Mouse (Mus musculus): ENCODE data around the gene Srp14.
A peak's percentile ranks its signal among the peaks of the same experiment; 100 is the strongest.

Srp14 gene

DNA sequence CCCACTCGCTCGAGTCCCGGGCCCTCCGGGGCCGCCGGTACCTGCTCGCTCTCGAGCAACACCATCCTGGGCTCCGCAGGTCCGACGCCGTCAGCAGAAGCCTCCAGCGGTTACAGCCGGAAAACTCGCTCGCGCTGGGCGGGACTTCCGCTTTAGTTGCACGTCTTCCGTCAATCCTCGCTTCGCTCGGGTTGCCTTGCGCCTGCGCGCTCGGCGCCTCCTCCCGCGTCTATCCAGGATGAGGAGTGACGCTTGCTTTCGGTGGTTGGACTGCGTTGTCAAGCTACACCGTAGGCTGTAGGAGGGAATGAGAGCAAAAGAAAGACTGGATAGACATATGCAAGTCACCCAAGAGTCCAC is at the start of gene Srp14:
Gene Srp14 (minus strand): TSS at position 162 of the 360 bp plus-strand sequence.
- Histone ChIP-seq H3K27me3 (ENCODE audit: control insufficient read depth, insufficient read depth, low read length, poor library complexity, severe bottlenecking) (no peaks in the 10 kb centered on the region), H3K36me3 (ENCODE audit: control insufficient read depth, insufficient read depth, low read length, poor library complexity, severe bottlenecking) (no peaks in the 10 kb centered on the region; the same call in none of the 2 replicates)
- peak; percentile 96 for DNase-seq (ENCODE audit: low read depth, low spot score)

DNA sequence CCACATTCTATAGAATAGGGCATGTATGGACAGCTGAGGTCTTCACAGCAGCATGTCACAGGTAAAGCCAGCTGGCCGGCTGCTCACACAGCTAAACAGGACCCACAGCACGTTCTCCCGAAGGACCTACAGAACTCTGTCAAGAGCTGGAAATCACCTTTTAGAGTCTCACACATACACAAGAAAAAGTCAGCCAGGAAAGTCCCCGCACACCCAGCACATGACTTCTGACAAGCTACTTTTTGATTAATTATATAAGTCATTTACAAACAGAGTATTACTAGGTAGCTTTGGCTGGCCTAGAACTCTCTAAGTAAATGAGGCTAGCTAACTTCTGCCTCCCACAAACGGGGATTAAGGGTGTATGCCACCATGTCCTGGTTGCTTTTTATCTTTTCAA is 47.0 kb upstream of the Srp14 start:
- H3K27me3 ChIP-seq (ENCODE audit: control insufficient read depth, insufficient read depth, low read length, poor library complexity, severe bottlenecking): no peaks in the 10 kb centered on the region
- DNase-seq (ENCODE audit: low read depth, low spot score): peak; percentile 27
- H3K36me3 ChIP-seq (ENCODE audit: control insufficient read depth, insufficient read depth, low read length, poor library complexity, severe bottlenecking): peaks cover 2% of the 10 kb centered on the region; the same call in 1 of the 2 replicates

DNA sequence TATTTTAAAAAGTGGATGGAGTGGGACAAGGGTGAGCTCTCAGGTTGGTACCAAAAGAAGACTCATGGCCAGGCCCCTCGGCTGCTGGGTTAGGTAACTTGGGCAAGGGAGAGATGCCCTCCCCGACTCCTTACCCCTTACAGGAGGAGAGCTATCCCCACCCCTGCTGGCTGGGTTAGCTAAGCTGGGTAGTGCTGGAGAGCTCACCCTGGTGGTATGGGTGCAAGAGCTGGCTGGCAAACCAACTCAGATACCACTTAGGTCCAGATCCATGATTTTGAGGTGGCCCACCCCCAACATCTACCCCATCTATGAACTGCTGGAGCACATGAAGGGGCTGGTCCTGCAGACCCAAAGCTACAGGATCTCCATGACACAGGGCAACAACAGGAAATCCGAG is 45.3 kb upstream of the Srp14 start:
- H3K27me3 ChIP-seq (ENCODE audit: control insufficient read depth, insufficient read depth, low read length, poor library complexity, severe bottlenecking): no peaks in the 10 kb centered on the region
- DNase-seq (ENCODE audit: low read depth, low spot score): no peak

DNA sequence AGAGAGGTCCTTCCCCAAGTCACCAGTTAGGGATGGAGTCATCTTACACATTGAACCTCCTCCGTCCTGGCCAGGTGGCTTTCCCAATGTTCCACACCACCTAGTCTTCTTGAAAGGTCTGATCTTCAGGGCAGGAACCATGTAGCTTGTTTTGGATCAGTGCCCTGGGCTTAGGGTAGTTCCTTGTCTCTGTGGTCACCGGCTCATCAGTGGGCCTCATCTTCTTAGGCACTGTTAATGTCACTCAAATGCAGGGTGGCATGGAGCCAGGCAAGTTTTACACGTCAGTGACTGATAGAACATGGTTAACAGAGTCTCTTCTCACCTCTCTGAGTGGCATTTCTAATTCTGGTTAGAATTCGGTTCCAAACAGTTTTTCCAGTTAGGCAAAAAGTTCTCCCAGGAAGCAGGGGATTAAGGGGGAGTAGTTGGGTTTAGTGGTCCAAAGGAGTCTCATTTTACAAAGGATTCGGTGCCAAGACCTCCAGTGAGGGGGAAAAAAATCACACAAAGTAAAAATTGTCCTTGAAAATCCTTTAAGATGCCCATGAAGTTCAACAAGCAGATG is 43.7 kb upstream of the Srp14 start:
- DNase-seq (ENCODE audit: low read depth, low spot score): no peak
- no peaks in the 10 kb centered on the region for H3K36me3 ChIP-seq (ENCODE audit: control insufficient read depth, insufficient read depth, low read length, poor library complexity, severe bottlenecking)
- H3K27me3 ChIP-seq (ENCODE audit: control insufficient read depth, insufficient read depth, low read length, poor library complexity, severe bottlenecking): no peaks in the 10 kb centered on the region

More for the DNA sequence above, 45.3 kb upstream of the Srp14 start:
- H3K36me3 ChIP-seq (ENCODE audit: control insufficient read depth, insufficient read depth, low read length, poor library complexity, severe bottlenecking): no peaks in the 10 kb centered on the region

DNA sequence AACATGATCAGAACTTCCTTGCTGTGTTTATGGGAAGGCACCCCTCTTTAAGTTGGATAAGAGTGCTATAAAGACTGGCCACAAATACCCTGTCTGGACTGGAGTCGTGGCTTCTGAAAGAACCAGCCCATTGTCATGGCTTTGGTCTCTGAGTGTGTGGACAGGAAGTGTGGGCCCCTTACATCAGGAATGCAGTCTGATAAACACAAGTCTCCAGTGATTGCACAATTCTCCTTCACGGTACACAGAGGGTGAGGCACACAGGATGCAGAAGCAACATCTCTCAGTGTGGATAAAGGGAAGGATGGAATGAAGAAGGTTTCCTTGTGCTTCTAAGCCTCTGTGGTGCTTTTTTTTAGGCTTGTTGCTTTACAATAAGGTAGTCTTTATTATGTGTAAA is 42.8 kb upstream of the Srp14 start:
- DNase-seq (ENCODE audit: low read depth, low spot score): no peak
- no peaks in the 10 kb centered on the region for H3K27me3 ChIP-seq (ENCODE audit: control insufficient read depth, insufficient read depth, low read length, poor library complexity, severe bottlenecking)

DNA sequence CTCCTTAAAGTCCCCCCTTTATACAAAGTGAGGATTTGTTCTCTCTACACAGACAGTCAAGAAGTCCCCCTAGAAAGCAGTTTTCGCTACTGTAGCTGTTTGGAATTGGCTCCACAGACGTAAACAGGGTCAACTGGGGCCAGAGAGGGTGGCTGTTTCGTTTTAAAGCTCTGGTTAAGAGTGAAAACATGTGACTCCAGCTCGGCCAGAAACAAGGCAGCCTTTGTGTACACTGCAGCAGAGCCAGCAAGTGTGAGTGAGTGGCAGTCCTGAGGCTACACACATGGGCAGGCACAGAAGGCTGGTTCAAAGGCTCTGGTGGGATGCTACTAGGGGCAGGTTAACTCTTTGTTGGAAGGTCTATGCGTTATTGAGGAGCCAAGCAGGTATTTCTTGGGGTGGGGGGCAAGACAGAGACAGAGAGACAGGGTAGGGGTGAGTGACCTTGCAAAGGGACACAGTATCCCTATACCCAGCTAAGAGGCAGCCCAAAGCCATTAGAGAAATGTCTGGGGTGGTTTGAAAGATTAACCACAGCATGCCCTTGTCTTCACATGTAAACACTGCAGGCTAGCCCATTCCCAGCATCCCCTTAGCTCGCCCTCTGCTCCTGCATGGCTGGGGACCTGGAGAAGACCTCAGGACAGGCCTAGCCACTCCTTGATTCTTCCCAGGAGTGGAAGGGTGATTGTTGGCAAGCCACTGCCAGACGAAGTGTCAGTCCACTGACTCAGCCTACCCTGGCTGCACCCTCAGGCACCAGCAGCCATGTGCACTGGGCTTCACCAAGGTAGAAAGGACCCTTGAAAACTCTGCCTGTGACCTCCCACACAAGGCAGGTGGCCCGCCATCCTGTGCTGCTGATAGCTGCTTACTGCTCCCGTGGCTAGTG is 40.8 kb upstream of the Srp14 start:
- Histone ChIP-seq H3K36me3 (ENCODE audit: control insufficient read depth, insufficient read depth, low read length, poor library complexity, severe bottlenecking) (no peaks in the 10 kb centered on the region), H3K27me3 (ENCODE audit: control insufficient read depth, insufficient read depth, low read length, poor library complexity, severe bottlenecking) (no peaks in the 10 kb centered on the region)
- DNase-seq (ENCODE audit: low read depth, low spot score): peak; percentile 20

More for the DNA sequence above, 42.8 kb upstream of the Srp14 start:
- no peaks in the 10 kb centered on the region for H3K36me3 ChIP-seq (ENCODE audit: control insufficient read depth, insufficient read depth, low read length, poor library complexity, severe bottlenecking)

DNA sequence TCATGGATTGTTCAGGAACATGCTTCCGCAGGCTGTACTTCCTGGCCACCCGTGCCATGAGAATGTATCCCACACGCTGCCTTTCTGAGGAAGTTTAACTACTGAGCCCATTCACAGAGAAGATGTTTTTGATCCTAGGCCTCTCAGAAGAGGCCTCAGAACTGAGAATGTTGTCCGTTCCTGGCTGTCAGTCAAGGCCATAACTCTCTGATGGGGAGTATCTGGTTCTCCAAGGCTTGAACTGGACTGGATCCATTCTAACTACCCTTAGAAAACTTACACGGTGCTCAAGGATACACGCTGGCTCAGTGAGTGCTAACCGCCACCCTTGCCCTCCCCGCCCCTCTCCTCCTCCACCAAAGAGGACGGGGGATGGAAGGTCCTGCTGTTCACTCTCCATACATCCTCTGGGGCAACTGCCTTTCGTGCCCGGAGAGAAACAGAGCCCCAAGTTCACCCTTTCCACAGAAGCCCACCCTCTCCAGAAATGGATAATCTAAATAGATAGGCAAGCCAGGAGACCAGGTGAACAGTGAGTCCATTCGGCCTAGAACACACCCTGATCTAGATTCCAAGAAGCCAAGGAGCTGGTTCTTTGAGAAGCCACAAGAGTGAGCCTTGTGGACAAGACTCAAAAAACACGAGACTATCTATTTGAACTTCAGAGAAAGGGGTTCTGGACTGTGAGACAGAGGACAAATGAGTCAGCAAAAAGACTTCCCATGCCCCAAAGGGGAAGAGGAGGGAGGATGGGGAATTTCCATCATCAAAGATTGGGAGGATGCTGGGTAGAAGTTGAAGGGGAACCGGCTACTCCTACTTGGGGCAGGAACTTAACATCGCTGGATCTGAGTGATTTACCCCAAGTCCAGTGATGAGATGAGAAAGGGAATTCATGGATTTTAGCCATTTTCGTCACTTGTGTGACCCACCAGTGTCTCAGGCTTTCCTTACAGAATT is 33.2 kb upstream of the Srp14 start:
- Histone ChIP-seq H3K27me3 (ENCODE audit: control insufficient read depth, insufficient read depth, low read length, poor library complexity, severe bottlenecking) (no peaks in the 10 kb centered on the region), H3K36me3 (ENCODE audit: control insufficient read depth, insufficient read depth, low read length, poor library complexity, severe bottlenecking) (no peaks in the 10 kb centered on the region)
- DNase-seq (ENCODE audit: low read depth, low spot score): no peak

DNA sequence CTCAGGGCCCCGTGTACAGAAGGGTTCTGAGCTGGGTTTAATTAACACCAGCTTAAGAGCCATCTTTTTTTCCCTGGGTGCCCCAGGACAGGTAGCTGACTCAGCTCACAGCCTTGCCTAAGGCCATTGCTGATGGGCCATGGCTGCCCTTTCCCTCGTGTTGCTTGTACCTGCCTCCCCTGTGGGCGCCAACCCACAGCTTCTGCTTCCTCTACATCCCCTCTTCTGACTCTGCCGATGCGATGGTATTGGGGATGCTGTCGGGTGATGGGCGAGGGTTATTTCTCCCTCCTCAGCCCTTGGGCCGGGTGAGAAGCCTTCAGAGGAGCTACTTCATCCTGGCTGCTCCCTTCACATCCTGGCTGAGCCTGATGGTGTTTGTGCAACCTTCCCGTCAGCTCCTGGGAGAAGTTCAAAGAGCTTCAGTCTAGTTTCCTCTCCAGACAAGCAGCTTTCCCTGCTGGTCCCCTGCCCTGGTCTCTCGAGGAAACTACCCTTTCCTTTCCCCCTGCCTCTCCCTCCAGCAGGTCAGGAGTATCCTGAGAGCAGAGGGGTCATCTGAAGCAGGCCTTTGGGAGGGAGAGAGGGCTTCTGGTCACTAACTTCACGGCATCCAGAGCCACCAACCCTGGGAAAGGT is 32.4 kb upstream of the Srp14 start:
- Histone ChIP-seq H3K27me3 (ENCODE audit: control insufficient read depth, insufficient read depth, low read length, poor library complexity, severe bottlenecking) (no peaks in the 10 kb centered on the region), H3K36me3 (ENCODE audit: control insufficient read depth, insufficient read depth, low read length, poor library complexity, severe bottlenecking) (no peaks in the 10 kb centered on the region)
- no peak for DNase-seq (ENCODE audit: low read depth, low spot score)

DNA sequence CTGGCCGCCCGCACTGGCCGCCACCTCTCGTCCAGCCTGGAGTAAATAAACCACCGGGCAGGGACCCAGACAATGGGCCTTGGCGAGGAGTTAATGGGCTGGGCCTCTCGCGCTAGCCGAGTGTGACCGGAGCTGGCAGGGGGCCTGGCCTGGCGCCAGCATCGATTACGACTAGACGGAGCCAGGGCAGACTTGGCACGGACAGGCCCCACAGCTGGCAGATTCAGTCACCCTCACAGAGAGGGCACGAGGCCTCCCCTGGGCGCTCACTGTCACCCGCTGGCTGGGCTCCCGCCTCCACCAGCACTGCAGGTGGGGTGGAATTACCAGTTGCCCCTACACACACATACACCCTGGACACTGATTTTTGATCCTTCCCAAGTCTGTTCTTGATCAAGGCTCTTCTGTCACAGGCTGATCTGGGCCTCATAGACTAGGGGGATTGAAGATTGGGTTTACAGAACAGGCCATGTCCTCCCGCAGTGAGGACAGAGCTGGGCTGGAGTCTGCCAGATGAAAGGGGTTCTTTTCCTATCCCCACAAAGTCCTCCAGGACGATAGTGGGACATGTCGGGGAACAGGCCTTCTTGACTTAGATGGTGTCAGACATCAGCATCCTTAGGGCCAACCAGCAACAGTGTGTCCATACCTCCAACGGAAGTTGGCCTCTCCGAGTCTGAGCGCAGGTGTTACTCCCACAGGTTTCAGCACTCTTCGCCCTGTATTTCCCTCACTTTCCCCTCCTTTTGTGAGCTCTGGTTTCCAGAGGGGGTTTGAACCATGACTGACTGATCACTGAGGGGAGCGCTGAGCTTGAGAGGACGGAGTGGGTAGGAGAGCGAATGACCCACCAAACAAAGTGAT is 31.2 kb upstream of the Srp14 start:
- no peaks in the 10 kb centered on the region for H3K27me3 ChIP-seq (ENCODE audit: control insufficient read depth, insufficient read depth, low read length, poor library complexity, severe bottlenecking)
- H3K36me3 ChIP-seq (ENCODE audit: control insufficient read depth, insufficient read depth, low read length, poor library complexity, severe bottlenecking): no peaks in the 10 kb centered on the region
- no peak for DNase-seq (ENCODE audit: low read depth, low spot score)

DNA sequence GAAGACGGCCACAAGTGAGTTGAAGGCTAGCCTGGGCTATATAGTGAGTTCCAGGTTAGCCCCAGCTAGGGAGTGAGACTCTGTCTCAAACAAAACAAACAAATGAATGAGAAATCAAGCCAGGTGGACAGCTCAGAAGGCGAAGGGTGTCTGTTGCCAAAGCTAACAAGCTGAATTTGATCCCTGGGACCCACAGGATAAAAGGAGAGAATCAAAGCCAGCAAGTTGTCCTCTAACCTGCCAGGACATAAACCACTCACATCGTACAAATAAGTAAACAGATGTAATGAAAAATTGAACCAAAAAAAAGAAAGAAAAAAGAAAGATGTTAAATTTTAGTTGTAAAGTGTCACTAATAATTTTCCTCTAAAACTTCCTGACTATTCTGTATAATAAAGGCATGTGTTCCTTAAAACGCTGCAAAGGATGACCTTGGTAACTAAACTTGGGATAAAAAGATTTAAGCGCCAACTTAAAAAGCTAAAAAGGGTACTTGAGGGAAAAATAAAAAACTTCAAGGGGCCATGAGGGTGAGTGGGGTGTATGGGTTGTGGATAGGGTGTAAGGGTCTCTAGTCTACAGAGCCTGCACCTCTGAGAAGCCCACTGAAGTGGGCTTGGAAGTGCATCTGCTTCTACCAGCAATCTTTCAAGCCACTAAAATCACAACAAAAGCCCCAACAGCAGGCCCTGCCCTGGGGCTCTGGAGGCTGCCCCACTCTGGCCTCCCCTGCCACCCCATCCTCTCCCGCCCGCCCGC is 30.4 kb upstream of the Srp14 start:
- DNase-seq (ENCODE audit: low read depth, low spot score): no peak
- Histone ChIP-seq H3K27me3 (ENCODE audit: control insufficient read depth, insufficient read depth, low read length, poor library complexity, severe bottlenecking) (no peaks in the 10 kb centered on the region), H3K36me3 (ENCODE audit: control insufficient read depth, insufficient read depth, low read length, poor library complexity, severe bottlenecking) (no peaks in the 10 kb centered on the region)

DNA sequence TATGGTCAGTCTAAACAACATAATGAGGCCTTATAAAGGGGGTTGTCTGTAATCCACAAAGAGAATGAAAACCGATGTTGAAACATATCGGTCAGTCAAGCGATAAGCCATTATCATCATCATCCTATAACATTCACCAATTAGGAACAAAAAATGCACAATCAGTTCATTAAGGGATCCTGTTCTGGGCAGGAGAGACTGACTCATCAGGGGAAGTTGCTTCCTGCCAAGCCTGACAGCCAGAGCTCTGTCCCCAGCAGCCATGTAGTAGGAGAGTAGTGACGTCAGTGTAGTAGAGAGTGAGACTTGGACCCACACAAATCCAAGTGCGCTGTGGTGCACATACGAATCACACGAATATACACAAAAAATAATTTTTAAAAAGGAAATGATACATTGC is 27.6 kb upstream of the Srp14 start:
- Histone ChIP-seq H3K36me3 (ENCODE audit: control insufficient read depth, insufficient read depth, low read length, poor library complexity, severe bottlenecking) (no peaks in the 10 kb centered on the region), H3K27me3 (ENCODE audit: control insufficient read depth, insufficient read depth, low read length, poor library complexity, severe bottlenecking) (no peaks in the 10 kb centered on the region)
- DNase-seq (ENCODE audit: low read depth, low spot score): no peak

DNA sequence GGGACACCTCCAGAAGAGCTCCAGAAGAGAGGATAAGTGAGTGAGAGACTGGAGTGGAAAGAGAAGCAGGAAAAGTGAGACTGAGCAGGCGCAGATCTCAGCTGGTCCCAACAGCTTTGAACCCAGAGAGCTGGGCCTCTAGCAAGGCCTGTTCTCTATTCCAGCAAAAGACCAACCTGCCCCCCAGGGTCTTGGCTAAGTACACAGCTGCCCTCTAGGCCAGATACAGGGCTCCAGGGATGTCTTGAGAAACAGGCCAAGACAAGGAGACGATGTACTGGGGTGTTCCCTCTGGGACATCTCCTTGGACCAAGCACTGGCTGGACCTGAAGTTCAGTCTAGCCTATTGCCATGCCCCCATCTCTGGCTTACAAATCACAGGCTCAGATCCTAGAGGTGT is 20.7 kb upstream of the Srp14 start:
- Histone ChIP-seq H3K36me3 (ENCODE audit: control insufficient read depth, insufficient read depth, low read length, poor library complexity, severe bottlenecking) (no peaks in the 10 kb centered on the region), H3K27me3 (ENCODE audit: control insufficient read depth, insufficient read depth, low read length, poor library complexity, severe bottlenecking) (no peaks in the 10 kb centered on the region)

More for the DNA sequence above, 20.7 kb upstream of the Srp14 start:
- no peak for DNase-seq (ENCODE audit: low read depth, low spot score)
